Mouse (Mus musculus) G1E (cell line): Measurements from ENCODE around the gene Hif3a. TPM values are rescaled to one million over a fixed set of nuclear protein-coding genes. Genes with fewer than 3 reads are reported as not detected.

Experiments
- ATAC-seq: 2 replicates; pipeline ENCODE4 v1.8.0; 2016; ENCODE audit warnings: mild to moderate bottlenecking; ENCODE audit not compliant: insufficient number of reproducible peaks, poor library complexity, low FRiP score, severe bottlenecking; ENCODE audit errors: extremely low read depth
- DNase-seq: peaks from one replicate; pipeline ENCODE4 v3.0.0; 2012; ENCODE audit warnings: low spot score
- H3K27me3 ChIP-seq: 2 replicates; pipeline ENCODE4 v1.6.1; 2012; ENCODE audit warnings: mild to moderate bottlenecking, low read length, inconsistent platforms; ENCODE audit not compliant: insufficient read depth
- H3K36me3 ChIP-seq: replicated peaks from 2 replicates; pipeline ENCODE3; 2012; ENCODE audit warnings: mild to moderate bottlenecking, inconsistent platforms
- H3K4me1 ChIP-seq: 2 replicates; pipeline ENCODE4 v1.6.1; 2012; ENCODE audit warnings: low read depth, low read length, inconsistent platforms, mixed read lengths; ENCODE audit not compliant: insufficient read depth
- H3K4me3 ChIP-seq: 2 replicates; pipeline ENCODE4 v1.5.1; 2012; ENCODE audit warnings: low read depth, mild to moderate bottlenecking, inconsistent platforms, low read length, moderate library complexity, mixed read lengths
- H3K9me3 ChIP-seq: replicated peaks from 2 replicates; pipeline ENCODE4 v1.6.1; 2012; ENCODE audit warnings: inconsistent platforms
- CTCF ChIP-seq: IDR thresholded peaks from 2 replicates; pipeline ENCODE4 v1.5.1; 2012; ENCODE audit warnings: low read depth, low read length, inconsistent platforms, mixed read lengths
- GATA1 ChIP-seq: IDR thresholded peaks from 2 replicates; pipeline ENCODE4 v1.6.1; 2012; ENCODE audit warnings: borderline replicate concordance, low read length, inconsistent platforms, mixed read lengths
- GATA2 ChIP-seq: IDR thresholded peaks from 2 replicates; pipeline ENCODE4 v1.6.1; 2012; ENCODE audit warnings: low read depth, low read length, inconsistent platforms, borderline replicate concordance
- POLR2AphosphoS5 ChIP-seq: IDR thresholded peaks from 2 replicates; pipeline ENCODE4 v1.6.1; 2012; ENCODE audit warnings: low read depth, low read length, inconsistent platforms; ENCODE audit not compliant: insufficient replicate concordance
- TAL1 ChIP-seq: conservative IDR thresholded peaks from 2 replicates; pipeline ENCODE4 v1.6.1; 2012; ENCODE audit warnings: low read depth, low read length, inconsistent platforms, mixed read lengths
- polyA plus RNA-seq: library from polyadenylated mRNA; stranded (reverse); fragments of >175 nt; gene quantifications from 2 replicates; pipeline ENCODE4 v1.2.3, GENCODE M21; 2012
- total RNA-seq, 2 experiments: library from RNA; stranded (forward) in 1 of 2; stranded (reverse) in 1 of 2; fragments of 200-1000 nt in 1 of 2; fragments of >200 nt in 1 of 2; fragmentation: Nextera tagmentation in 1 of 2; gene quantifications; 2 replicates each; pipeline ENCODE4 v1.2.3; 2014 to 2017

The Hif3a gene
- total and polyA plus RNA-seq, 3 experiments: 18.0 to 246 (median 183) TPM

GRCm38 (mm10) chr7:16990006-16990744, 72.1 kb downstream of the Hif3a start:
- Histone ChIP-seq H3K4me3 (no peak overlapping the region), H3K4me1 (peaks cover 43% of the 10 kb centered on the region), H3K27me3 (peaks cover 8% of the 10 kb centered on the region; the same call in 1 of the 2 replicates), H3K36me3 (peaks cover 6% of the 10 kb centered on the region), H3K9me3 (no peaks in the 10 kb centered on the region)
- ATAC-seq (no peak), DNase-seq (no peak)
- no peak for TF ChIP-seq TAL1
- TF ChIP-seq GATA1: no peak
- TF ChIP-seq GATA2: no peak
- no peak for TF ChIP-seq CTCF
- TF ChIP-seq POLR2AphosphoS5: no peak

- no peaks in the 10 kb centered on the region for H3K36me3 ChIP-seq
- ATAC-seq (no peak), DNase-seq (no peak)
- TF ChIP-seq POLR2AphosphoS5 (no peak), TAL1 (no peak), GATA2 (no peak)
- 0 out of 2 replicates have a peak, but pooled peaks cover 3% of the 10 kb centered on the region for H3K27me3 ChIP-seq
- H3K4me1 ChIP-seq: peaks cover 26% of the 10 kb centered on the region
- H3K4me3 ChIP-seq: no peak overlapping the region
- H3K9me3 ChIP-seq: no peaks in the 10 kb centered on the region
Observed at GRCm38 (mm10) chr7:16988405-16988804, 73.8 kb downstream of the Hif3a start.

- no peak for DNase-seq
- TF ChIP-seq GATA2: no peak
- TF ChIP-seq CTCF: no peak
- no peak for TF ChIP-seq POLR2AphosphoS5
- TF ChIP-seq GATA1: no peak
- TF ChIP-seq TAL1: no peak
- H3K4me1 ChIP-seq: peaks cover 25% of the 10 kb centered on the region
- H3K36me3 ChIP-seq: no peaks in the 10 kb centered on the region
- H3K27me3 ChIP-seq: peaks cover 6% of the 10 kb centered on the region; the same call in 1 of the 2 replicates
- no peaks in the 10 kb centered on the region for H3K9me3 ChIP-seq
- no peak for ATAC-seq
- H3K4me3 ChIP-seq: no peak overlapping the region
Observed at GRCm38 (mm10) chr7:16987541-16988149, 74.6 kb downstream of the Hif3a start.

- Histone ChIP-seq H3K36me3 (no peaks in the 10 kb centered on the region), H3K4me3 (no peak within 1 kb of the TSS), H3K27me3 (peaks cover 6% of the 10 kb centered on the region; the same call in 1 of the 2 replicates), H3K4me1 (peaks cover 38% of the 10 kb centered on the region), H3K9me3 (no peaks in the 10 kb centered on the region)
- ATAC-seq (no peak), DNase-seq (no peak)
- TF ChIP-seq TAL1: no peak
- TF ChIP-seq GATA2: no peak
- TF ChIP-seq CTCF: no peak
- no peak for TF ChIP-seq GATA1
- TF ChIP-seq POLR2AphosphoS5: no peak
Observed at GRCm38 (mm10) chr7:16982859-16983568, 79.2 kb downstream of the Hif3a start, which contains the start of gene Gm42372. Gene Gm42372 (plus strand): TSS chr7:16983086.

Other genes with a start within 250 kb of the Hif3a start
- 40.3 and 67.7 TPM in 2 replicates for gene Strn4, start 246.5 kb downstream of the Hif3a start, total RNA-seq (2014; fragmentation: Nextera tagmentation)
- 33.8 and 38.9 TPM in 2 replicates for gene Strn4, start 246.5 kb downstream of the Hif3a start, total RNA-seq (2017)
- gene Strn4, start 246.5 kb downstream of the Hif3a start, polyA plus RNA-seq: 62.4 and 64.4 TPM in 2 replicates
- 12.3 and 18.0 TPM in 2 replicates for gene Fkrp, start 245.7 kb downstream of the Hif3a start, total RNA-seq (2014; fragmentation: Nextera tagmentation)
- gene Fkrp, start 245.7 kb downstream of the Hif3a start, total RNA-seq (2017): 10.5 and 11.3 TPM in 2 replicates
- gene Fkrp, start 245.7 kb downstream of the Hif3a start, polyA plus RNA-seq: 30.6 and 32.9 TPM in 2 replicates
- 23.6 and 28.7 TPM in 2 replicates for gene Prkd2, start 219.5 kb downstream of the Hif3a start, total RNA-seq (2014; fragmentation: Nextera tagmentation)
- gene Prkd2, start 219.5 kb downstream of the Hif3a start, total RNA-seq (2017): 3.9 and 4.4 TPM in 2 replicates
- gene Prkd2, start 219.5 kb downstream of the Hif3a start, polyA plus RNA-seq: 13.6 and 22.4 TPM in 2 replicates
- 0.30 TPM in 1 of 2 replicates, not detected in the other for gene Dact3, start 187.1 kb downstream of the Hif3a start, total RNA-seq (2014; fragmentation: Nextera tagmentation)
- gene Dact3, start 187.1 kb downstream of the Hif3a start, total RNA-seq (2017): 0.05 and 0.12 TPM in 2 replicates
- 0.28 and 0.30 TPM in 2 replicates for gene Dact3, start 187.1 kb downstream of the Hif3a start, polyA plus RNA-seq
- gene Gng8, start 170.6 kb downstream of the Hif3a start, total RNA-seq (2014; fragmentation: Nextera tagmentation): not detected in 2 replicates
- 0.23 TPM in 1 of 2 replicates, not detected in the other for gene Gng8, start 170.6 kb downstream of the Hif3a start, total RNA-seq (2017)
- not detected in 2 replicates for gene Gng8, start 170.6 kb downstream of the Hif3a start, polyA plus RNA-seq
- not detected in 2 replicates for gene Ptgir, start 155.9 kb downstream of the Hif3a start, total RNA-seq (2014; fragmentation: Nextera tagmentation)
- 3.1 and 3.5 TPM in 2 replicates for gene Ptgir, start 155.9 kb downstream of the Hif3a start, total RNA-seq (2017)
- 0.05 and 0.07 TPM in 2 replicates for gene Ptgir, start 155.9 kb downstream of the Hif3a start, polyA plus RNA-seq
- gene Calm3, start 138.3 kb downstream of the Hif3a start, total RNA-seq (2014; fragmentation: Nextera tagmentation): 157 and 166 TPM in 2 replicates
- 313 and 344 TPM in 2 replicates for gene Calm3, start 138.3 kb downstream of the Hif3a start, total RNA-seq (2017)
- 792 and 815 TPM in 2 replicates for gene Calm3, start 138.3 kb downstream of the Hif3a start, polyA plus RNA-seq
- gene Pnmal2, start 117.7 kb downstream of the Hif3a start, total RNA-seq (2014; fragmentation: Nextera tagmentation): not detected in 2 replicates
- 0.06 and 0.22 TPM in 2 replicates for gene Pnmal2, start 117.7 kb downstream of the Hif3a start, total RNA-seq (2017)
- gene Pnmal2, start 117.7 kb downstream of the Hif3a start, polyA plus RNA-seq: not detected in 2 replicates
- not detected in 2 replicates for gene Pnmal1, start 102.7 kb downstream of the Hif3a start, total RNA-seq (2014; fragmentation: Nextera tagmentation)
- 0.05 TPM in 1 of 2 replicates, not detected in the other for gene Pnmal1, start 102.7 kb downstream of the Hif3a start, total RNA-seq (2017)
- 0.01 TPM in 1 of 2 replicates, not detected in the other for gene Pnmal1, start 102.7 kb downstream of the Hif3a start, polyA plus RNA-seq
- not detected in 2 replicates for gene Gm42372, start 79.3 kb downstream of the Hif3a start, total RNA-seq (2014; fragmentation: Nextera tagmentation)
- 0.06 and 0.22 TPM in 2 replicates for gene Gm42372, start 79.3 kb downstream of the Hif3a start, total RNA-seq (2017)
- gene Gm42372, start 79.3 kb downstream of the Hif3a start, polyA plus RNA-seq: not detected in 2 replicates
- gene Ccdc8, start 69.7 kb downstream of the Hif3a start, total RNA-seq (2014; fragmentation: Nextera tagmentation): 7.1 and 8.2 TPM in 2 replicates
- 3.3 and 4.1 TPM in 2 replicates for gene Ccdc8, start 69.7 kb downstream of the Hif3a start, total RNA-seq (2017)
- gene Ccdc8, start 69.7 kb downstream of the Hif3a start, polyA plus RNA-seq: 17.6 and 18.6 TPM in 2 replicates
- gene Ppp5c, start 34.5 kb downstream of the Hif3a start, total RNA-seq (2014; fragmentation: Nextera tagmentation): 102 and 112 TPM in 2 replicates
- 44.9 and 50.2 TPM in 2 replicates for gene Ppp5c, start 34.5 kb downstream of the Hif3a start, total RNA-seq (2017)
- 92.9 and 94.1 TPM in 2 replicates for gene Ppp5c, start 34.5 kb downstream of the Hif3a start, polyA plus RNA-seq
- 0.87 and 1.9 TPM in 2 replicates for gene Psg16, start 11.6 kb upstream of the Hif3a start, total RNA-seq (2014; fragmentation: Nextera tagmentation)
- 0.29 and 0.71 TPM in 2 replicates for gene Psg16, start 11.6 kb upstream of the Hif3a start, total RNA-seq (2017)
- gene Psg16, start 11.6 kb upstream of the Hif3a start, polyA plus RNA-seq: 0.02 and 0.08 TPM in 2 replicates
- not detected in 2 replicates for gene Ceacam3, start 87.9 kb upstream of the Hif3a start, total RNA-seq (2014; fragmentation: Nextera tagmentation)
- 0.29 and 0.44 TPM in 2 replicates for gene Ceacam3, start 87.9 kb upstream of the Hif3a start, total RNA-seq (2017)
- 0.02 TPM in 1 of 2 replicates, not detected in the other for gene Ceacam3, start 87.9 kb upstream of the Hif3a start, polyA plus RNA-seq
- gene Psg29, start 141.1 kb upstream of the Hif3a start, total RNA-seq (2014; fragmentation: Nextera tagmentation): not detected in 2 replicates
- 0.06 and 0.11 TPM in 2 replicates for gene Psg29, start 141.1 kb upstream of the Hif3a start, total RNA-seq (2017)
- not detected in 2 replicates for gene Psg29, start 141.1 kb upstream of the Hif3a start, polyA plus RNA-seq